Mouse (Mus musculus) lung, postnatal 14 days (tissue): ENCODE results near the gene Jazf1.
A peak's percentile ranks its signal among the peaks of the same experiment; 100 is the strongest.

ENCODE experiments used
- DNase-seq: peaks from one replicate; pipeline ENCODE4 v3.0.0; 2021

Gene Jazf1

DNA sequence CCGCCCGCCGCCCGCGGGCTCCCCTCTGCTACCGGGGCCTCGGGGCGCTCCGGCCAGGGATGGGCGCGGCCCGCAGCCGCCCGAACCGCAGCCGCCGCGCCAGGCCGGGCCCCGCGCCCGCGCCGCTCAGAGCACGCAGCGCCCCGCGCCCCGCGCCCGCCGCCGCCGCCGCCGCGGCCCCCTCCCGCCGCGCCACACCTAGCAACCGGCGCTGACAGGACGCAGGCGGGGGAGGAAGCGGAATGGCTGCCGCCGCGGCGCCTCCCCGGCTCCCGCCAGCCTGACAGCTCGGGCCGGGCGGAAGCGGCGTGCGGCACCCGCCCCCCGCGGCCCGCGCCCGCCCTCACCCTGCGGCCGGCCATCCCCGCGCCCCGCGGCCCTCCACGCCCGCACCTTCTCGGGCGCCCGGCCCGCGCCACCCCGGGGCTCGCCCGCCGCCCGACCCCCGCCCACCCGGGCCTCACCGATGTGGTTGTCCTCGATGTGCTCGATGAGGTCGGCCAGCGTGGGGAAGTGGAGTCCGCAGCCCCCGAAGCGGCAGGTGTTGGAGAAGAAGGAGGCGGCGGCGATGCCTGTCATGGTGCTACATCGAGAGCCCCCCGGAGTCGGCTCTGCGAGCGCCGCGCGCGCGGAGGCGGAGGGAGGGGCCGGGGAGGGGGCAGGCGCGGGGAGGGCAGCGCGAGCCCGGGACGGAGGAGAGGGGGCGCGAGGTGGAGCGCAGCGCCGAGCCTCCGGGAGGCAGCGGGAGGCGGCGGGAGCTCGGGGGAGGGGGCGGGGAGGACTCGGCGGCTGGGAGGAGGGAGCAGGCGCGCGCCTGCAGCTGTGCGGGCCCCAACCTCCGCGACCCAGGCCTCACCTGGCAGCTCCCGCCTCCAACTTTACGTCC lies at the start of gene Jazf1:
Jazf1 (minus strand) TSS at position 643 of the 886 bp plus-strand sequence.
- DNase-seq = peak; percentile 64

DNA sequence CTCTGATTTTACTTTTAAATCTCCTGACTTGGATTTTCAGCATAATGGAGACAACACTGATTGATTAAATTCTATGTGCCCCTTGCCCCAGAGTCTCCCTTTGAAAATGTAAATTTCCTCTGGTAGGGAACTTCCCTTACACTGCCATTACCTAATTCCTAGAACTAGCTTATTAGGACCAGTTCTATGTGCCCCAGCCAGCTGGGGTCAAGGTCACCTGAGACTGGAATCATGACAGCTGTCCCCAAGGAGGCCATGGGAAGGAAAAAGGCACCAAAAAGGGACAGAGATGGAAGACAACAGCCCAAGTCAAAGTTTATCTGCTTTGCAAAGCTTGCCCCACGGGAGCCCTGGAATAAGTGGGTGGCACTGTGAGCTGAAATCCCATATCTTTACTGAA lies 49.4 kb upstream of the Jazf1 start:
- no peak for DNase-seq

DNA sequence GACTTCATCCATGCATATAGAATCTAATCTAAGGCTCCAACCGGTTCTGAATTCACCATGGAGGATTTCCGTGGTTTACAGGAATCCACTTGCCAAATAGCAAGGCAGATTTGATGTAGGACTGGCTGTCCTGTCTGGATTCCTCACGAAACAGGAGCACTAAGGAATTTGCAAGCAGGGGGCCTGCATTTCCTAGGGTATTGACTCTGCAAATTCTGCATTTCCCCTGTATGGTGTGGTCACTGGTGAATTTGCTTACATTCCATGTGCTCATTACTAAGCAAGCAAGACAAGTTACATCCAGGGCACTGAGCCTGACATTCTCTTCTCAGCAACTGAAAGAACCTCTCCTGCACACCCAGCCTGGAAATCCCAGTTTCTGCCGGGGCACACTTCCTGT lies 18.4 kb upstream of the Jazf1 start:
- no peak for DNase-seq

DNA sequence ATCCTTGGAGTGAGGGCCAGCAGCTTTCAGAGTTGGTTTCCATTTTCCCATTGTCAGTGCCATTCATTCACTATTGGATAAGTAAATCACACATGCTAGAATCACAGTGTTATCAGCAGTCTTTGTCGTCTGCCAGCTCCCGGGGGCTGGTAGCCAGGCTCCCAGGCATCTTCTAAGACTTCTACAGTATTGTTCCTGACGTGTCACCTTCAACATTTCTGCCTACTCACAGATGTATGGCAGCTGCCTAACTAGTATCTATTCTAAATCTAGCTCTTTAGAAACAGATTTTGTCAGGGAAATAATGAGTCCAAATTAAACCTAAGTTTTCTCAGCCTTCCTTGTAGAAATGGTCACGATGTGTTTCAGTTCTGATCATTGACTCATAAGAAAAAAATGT lies 12.8 kb upstream of the Jazf1 start:
- DNase-seq = no peak

DNA sequence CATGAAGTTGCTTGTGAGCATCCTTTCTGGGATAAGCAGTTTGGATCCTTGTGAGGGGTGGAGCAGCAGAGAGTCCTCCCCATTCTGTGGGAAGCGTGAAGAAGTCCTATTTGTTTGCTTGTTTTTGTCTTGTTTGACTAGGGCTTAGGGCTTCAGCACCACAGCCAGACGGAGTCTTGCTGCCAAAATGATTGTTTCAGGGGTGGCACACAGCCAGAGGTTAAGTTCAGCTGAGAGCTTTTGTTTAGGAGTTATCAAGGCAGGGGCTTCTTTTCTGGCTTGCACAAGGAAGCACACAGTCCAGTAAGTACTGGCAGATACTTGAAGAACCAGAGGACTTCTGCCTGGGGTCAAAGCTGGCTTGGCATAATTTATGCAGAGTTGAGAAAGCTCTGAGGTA lies 10.2 kb upstream of the Jazf1 start:
- DNase-seq = peak; percentile 35

DNA sequence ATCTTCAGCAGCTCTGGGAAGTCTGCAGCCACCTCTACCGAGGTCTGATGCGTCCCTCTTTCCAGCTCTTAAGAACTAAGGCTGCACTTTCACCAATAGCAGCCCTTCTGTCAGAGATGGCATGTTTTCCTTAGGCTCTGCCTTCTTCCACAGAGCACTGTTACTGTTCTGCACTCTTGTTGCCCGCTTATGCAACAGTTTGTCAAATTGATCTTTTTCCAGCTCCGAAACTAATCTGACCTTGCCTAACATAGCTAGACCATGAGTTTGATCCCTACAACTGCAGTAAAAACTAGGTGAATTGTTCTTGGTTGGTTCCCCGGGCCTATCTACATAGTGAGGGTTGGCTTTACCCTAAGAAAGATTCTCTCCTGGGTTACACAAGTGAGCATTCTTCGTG lies 3.3 kb upstream of the Jazf1 start:
- no peak for DNase-seq

DNA sequence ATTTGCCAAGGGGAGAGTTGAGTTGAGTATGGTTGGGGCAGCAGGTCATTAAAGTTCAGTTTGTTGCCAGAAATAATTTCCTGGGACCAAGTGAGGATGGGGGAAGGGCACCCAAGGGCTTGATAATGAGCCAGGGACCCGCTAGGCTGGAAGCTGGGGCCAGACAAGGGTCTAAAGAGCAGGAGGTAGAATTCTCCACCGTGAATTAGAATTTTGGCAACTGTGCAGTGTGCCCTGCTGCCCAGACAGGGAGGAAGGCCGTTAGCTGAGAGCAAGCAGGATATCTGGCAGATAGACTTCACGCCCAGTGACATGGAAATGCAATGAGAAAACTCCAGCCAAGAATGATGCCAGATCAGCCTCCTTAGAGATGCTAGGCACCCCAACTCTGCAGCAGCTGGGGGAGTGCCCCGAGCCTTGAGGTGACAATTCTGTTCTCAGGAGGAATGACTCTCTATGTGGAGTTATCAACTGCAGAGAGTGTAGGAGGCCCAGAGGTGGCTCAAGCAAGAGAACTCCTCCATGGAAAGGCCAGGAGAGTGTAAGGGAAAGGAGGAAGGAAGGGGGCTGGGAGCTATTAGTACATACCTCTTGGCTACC lies 1.6 kb upstream of the Jazf1 start:
- DNase-seq = no peak

DNA sequence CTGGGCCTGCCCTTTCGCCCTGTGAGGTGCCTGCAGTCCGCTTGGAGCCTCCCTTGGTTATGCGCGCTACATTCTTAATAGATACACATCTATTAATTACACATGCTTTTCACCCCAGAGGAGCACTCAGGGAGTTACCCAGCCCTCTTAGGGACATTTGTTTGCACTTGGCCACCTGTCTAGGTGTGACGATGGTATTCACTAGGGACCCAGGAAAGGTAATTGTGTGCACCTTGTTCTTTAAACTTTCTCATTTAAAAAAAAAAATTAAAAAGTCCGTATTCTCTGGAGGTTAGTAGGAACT lies 396 bp upstream of the Jazf1 start:
- no peak for DNase-seq

DNA sequence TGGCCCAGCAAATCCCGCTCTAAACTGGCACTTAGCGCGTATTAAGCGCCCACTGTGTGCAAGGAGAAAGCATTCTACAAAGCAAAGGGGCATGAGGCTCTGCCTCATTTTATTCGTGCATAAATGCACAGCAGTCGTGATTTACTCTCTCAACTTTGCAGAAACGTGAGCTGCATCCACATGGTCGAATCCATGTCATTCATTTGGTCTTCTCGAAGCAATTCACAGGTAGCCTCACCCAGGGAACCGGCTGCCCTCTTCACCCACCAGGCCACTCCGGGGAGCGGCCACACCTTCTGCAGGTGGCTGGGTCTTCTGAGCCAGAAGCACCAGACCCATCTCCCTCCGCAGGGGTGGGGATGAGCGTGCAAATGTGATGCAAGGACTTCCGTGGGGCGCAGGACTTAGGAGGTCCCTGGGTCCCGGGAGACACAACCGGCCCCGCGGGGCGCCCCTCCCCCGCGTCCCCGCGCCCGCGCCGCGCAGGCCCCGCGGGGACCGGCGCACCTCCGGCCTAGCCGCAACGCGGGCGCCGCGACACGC lies 914 bp downstream of the Jazf1 start:
- DNase-seq = peak; percentile 3

DNA sequence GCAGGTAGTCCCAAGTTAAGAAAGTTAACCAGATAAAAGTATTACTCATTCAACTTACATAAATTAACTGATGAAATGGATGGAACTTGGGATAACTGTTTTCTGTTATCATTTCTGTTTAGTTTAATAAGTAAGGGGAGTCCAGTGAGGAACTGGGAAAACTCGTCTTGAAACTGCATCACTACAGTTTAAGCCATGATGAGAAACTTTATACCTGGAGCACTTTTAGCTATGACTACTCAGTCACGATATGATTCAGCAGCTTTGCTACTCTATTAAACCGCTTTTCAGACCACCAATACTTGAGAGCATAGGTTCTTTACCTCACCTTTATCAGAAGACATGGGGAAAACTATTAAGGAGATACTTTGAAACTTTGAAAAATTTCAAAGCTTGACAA lies 1.5 kb downstream of the Jazf1 start:
- DNase-seq = no peak

DNA sequence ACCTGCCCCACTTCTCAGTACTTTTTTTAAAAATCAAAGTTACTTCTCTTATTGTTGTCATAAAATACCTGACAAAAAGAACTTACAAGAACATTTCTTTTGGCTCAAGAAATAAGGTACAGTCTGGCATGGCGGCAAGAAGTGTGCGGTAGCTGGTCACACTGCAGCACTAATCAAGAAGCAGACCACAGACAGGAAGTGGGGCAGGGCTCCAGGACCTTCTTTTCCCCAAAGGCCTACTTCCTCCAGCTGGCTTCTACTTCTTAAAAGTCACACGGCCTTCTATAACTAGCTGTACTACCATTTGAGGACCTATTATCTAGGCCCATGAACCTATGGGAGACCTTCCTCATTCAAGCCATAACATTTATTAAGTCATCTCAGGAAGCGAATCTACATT lies 4.4 kb downstream of the Jazf1 start:
- no peak for DNase-seq

DNA sequence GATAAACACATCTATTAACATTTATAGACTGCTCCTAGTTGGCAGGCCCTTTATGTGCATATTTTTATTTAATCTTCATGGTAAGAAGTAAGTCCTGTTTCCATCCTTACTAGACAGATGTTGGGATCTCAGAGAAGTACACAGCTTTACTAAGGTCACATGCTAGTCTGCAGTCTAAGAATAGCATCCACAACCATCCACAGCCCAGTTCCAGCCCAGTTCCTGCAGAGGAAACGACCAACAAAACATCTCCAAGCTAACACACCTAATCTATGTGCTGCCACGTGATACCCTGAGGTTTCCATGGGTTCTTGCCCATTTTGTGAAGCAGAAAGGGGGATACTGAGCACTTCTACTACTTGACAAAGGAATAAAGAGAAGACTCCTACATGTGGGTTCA lies 13.5 kb downstream of the Jazf1 start:
- no peak for DNase-seq

DNA sequence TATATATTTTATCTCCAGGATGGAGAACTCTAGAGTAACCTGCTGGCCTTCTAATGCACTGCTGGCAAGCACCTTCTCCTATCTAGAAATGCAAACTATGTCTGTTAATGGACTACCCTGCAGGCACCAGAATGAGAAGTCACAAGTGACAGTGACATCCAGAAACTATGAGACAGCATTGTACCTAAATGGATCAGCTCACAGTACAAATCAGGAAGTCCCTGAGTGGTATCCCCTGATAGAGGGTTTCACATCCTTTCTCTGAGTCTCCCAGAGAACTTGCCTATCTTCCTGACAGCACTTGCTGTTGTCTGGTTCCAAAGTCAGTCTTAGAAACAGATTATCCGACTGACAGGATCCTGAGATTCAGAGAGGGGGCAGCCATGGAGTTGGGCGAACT lies 22.9 kb downstream of the Jazf1 start:
- no peak for DNase-seq

DNA sequence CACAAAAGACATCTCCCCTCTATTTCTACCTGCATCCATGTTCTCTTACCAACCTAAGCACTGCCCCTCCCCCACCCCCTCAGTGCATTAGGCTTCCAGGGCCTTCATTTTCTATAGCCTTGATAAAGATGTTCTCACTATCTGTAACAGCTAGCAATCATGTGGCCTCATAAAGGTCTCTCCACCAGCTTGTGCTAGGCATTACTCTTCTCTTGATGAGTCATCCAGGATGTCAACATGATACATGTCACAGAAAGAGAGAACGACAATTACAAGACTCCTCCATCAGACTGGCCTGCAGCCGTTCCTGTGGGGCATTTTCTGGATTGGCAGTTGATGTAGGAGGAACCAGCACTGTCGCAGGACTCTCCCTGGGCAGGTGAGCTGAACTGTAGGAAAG lies 30.3 kb downstream of the Jazf1 start:
- no peak for DNase-seq

DNA sequence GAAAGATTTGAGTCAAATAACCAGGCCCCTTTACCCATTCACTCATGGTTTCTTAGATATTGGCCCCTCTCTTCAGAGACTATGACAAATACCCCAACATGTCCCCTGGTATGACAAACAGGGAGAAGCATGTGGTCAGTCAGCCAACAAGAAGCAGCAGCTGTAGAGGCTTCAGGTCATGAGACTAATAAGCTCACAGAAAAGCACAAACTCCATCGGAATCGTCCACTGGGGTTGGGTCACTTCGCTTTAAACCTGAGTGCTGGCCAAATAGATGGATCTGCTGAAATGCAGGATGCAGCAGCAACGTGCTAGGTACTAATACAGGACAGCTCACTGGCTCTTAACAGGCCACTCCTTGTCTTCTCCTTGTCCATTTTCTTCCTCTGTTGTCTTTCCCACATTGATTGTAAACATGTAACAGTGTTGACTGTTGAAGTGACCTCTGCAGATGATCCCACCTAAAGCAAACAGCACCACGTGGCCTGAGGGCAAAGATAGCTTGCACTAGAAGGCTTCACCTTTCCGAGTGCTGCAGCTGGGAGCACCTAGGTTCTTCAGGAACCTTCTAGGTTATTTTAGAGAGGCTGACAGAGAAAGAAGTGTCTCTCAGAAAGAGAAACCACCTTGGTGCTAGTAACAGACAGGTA lies 33.9 kb downstream of the Jazf1 start:
- no peak for DNase-seq

DNA sequence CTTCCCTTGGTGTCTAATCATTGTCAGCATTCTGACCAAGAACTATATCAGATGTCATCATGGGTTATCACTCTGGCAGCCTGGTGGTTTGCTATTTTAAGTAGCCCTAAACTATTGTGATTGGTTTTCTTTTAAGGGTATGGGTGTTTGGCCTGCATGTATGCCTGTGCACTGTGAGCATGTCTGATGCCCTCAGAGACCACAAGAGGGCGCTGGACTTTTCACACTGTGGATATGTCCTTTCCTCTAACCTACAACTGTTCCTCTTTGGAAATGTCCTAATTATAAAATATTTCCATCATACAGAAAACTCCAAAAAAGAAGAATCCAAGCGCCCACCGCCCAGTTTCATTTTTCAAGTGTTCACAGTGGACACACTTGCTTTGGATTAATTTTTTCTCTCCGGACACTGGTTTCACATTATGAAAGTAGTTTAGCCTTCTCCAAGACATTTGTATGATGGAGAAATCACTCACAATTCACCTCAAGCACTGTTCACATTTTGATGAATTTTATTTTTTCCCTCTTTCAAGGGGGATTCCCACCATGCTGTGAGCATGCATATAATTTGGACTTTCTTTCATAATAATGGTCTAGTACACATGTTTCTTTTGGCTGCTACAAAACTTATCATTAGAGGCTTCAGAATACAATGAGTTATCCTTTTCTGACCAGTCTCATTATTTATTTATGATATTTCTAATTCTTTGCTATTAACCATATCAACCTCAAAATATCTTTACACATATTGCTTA lies 35.5 kb downstream of the Jazf1 start:
- peak; percentile 34 for DNase-seq

DNA sequence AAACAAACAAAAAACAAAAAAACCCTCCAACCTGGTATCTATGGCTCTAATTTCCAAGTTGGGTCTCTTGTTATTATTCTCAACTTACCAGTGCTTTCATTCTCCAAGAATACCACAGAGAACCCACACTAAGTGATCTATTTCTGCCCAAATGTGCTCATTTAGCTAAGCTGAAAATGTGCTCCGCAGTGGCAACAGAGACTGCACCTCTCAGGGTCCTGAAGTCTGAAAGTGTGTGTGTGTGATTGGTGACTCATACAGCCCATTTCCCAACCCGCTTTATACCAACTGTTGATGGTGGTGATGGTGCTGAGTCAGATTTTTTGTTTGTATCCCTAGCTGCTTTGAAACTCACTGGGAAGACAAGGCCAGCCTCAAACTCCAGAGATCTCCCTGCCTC lies 46.4 kb downstream of the Jazf1 start:
- no peak for DNase-seq

DNA sequence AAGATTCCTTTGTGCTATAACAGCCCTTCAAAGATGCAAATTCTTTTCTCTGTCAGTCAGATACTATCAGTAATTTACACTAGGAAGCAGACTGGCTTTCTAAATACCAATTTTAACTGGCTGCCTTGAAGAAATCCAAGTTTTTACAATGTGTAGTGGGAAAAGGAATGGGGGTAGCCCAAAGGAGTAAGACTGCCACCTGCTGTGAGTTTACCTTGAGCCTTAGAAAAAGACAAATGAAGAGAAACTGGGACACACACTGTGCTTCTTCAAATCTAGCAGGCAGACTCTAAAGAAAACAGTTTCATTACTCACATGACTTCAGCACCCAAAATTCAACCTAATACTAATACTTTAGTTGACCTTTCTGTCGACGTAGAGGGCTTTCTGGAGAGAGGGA lies 47.4 kb downstream of the Jazf1 start:
- DNase-seq = no peak

DNA sequence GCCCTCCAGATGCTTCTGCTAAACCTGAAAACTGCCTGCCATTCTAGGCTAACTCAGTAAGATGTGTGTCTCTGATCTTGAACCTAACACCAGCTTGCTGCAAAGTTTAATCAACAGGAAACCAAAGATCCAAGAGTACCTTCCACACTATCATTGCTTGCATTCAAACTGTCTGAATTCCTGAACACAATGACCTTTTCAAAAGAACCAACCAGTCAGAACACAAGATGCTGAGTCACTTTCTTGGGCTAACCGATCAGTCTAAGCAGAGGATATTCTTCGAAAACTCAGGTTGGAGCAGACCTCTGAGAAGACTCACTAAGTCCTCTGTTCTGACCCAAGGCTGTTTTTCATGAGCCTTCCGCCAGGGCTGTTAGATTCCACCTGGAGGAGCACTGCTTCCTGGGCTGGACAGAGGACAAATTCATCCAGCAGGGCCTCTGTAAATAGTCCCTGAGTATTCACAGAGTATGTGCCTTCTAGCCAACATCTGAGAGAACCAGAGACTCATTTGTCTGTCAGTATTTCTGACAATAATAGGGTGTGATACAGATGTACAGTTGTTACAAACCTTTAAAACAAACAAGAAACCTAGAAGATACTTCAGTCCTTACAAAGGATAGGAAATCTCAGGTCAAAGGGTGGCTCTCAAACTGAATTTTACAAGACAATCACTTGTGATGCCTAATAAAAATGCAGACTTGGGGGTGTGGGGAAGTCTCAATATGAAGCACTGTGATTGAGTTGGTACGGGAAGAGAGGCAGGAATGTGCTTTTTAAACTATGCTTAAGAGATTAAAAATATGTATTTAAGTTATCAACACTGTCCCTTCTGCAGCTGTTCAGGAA lies 50.9 kb downstream of the Jazf1 start:
- no peak for DNase-seq

DNA sequence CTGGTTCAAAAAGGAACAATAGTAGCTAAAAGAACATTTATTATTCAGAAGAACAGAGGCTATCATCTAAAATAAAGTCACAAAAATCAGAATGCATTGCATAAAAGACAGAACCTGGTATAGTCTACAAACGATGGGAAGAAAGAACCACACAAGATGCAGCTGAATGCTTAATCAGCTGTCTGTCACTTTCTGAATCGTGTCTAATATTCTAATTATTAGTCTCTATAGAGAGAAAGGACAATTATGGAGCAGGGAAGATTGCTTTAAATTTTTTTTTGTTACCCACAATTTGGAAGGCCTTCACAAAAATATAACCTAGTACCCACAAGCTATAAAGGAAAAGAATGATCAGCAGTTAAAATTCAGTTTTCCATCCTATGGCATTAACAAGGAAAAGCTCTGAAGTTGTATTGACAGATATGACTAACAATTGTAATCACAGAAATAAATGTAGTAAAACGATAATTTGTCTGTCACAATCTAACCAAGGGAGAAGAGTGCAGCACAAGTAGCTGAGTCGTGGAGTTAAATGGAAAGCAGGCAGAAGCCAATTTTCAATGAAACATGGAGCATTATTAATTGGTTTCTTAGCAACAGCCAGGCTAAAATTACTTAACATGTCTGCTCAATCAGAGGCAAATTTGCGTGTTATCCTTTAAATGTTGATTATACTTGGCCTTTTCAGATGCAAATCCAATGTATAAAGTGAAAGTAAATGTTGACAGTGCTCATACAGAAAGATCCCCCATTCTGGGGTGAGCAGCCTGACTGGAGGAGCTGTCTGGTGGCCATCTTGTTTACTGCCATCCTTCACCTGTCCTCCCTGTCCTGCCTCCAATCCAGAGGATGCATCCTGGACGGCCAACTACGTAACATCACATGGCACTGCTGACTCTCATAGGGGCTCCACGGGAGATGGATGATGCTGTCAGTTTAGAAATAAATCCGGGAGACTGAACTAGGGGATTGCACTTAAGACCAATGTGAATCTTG lies 53.7 kb downstream of the Jazf1 start:
- no peak for DNase-seq

DNA sequence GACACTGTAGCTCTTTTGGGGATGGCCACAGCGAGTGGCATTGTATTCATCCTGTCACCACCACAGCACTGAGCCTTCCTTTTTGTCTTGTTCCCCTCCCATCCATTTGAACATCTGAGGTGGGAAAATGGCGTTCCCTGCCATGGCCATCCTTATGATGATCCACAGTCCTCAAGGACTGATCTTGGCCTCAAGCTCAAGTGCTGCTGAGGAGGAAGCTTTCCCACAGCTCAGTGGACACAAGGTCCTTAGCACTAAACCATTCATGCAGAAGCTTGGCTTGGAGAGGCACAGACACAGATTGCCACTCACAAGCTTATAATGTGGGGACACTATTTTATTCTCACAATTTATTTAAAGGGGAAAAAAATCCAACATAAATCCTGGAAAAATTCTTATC lies 58.1 kb downstream of the Jazf1 start:
- no peak for DNase-seq
